Mouse (Mus musculus): Measurements from ENCODE around the gene Olfr707.
"Not testable (repeated sequence)": the region's sequence is repeated elsewhere in the genome, so short reads cannot be mapped to it uniquely, and the experiment has no call there.

GRCm38 (mm10) chr7:106920961-106921360 is 19.9 kb upstream of the Olfr707 start:
- TF ChIP-seq CTCF (IDR thresholded peaks at IDR 0.05; ENCODE audit: insufficient read depth, low read length); POLR2A (IDR thresholded peaks at IDR 0.05; ENCODE audit: borderline replicate concordance, extremely low read depth, low read depth, low read length): not testable (repeated sequence)
